Mouse (Mus musculus) forebrain, embryonic 11.5 days (tissue): ENCODE measurements at regions not wholly inside any gene's neighbourhood (a gene's known extent, or its start where the extent isn't known, plus 50 kb on each side); places are given as distances from the start of the nearest gene placed in this dataset.

Experiments
- ATAC-seq: fragments of 200-750 bp; cut with Nextera tagmentation; replicated peaks from 2 replicates; pipeline ENCODE4 v1.8.0; 2017; ENCODE audit warnings: moderate TSS enrichment; ENCODE audit not compliant: low FRiP score
- DNase-seq: peaks from one replicate; pipeline ENCODE4 v3.0.0-alpha.2; 2017; ENCODE audit warnings: low spot score
- H3K27ac ChIP-seq: fragments of 300-500 bp; sonication (generic); 2 replicates; pipeline ENCODE4 v1.5.1; 2014; ENCODE audit warnings: low read depth, low read length
- H3K27me3 ChIP-seq: fragments of 300-500 bp; sonication (generic); 2 replicates; pipeline ENCODE4 v1.6.1; 2014; ENCODE audit warnings: mild to moderate bottlenecking, low read length, mixed read lengths; ENCODE audit not compliant: control insufficient read depth, insufficient read depth
- H3K36me3 ChIP-seq: fragments of 300-500 bp; sonication (generic); 2 replicates; pipeline ENCODE4 v1.6.1; 2014; ENCODE audit warnings: mild to moderate bottlenecking, low read length, moderate library complexity, mixed read lengths; ENCODE audit not compliant: control insufficient read depth, insufficient read depth
- H3K4me1 ChIP-seq: fragments of 300-500 bp; sonication (generic); replicated peaks from 2 replicates; pipeline ENCODE4 v1.6.1; 2014; ENCODE audit warnings: low read length, mixed read lengths; ENCODE audit not compliant: control insufficient read depth, insufficient read depth
- H3K4me2 ChIP-seq: fragments of 300-500 bp; sonication (generic); 2 replicates; pipeline ENCODE4 v1.6.1; 2014; ENCODE audit warnings: low read depth, mild to moderate bottlenecking, low read length, moderate library complexity, mixed read lengths; ENCODE audit not compliant: severe bottlenecking
- H3K4me3 ChIP-seq: fragments of 300-500 bp; sonication (generic); 2 replicates; pipeline ENCODE4 v1.5.1; 2014; ENCODE audit warnings: low read depth, low read length
- H3K9ac ChIP-seq: fragments of 300-500 bp; sonication (generic); 2 replicates; pipeline ENCODE4 v1.6.1; 2014; ENCODE audit warnings: low read length
- H3K9me3 ChIP-seq: fragments of 300-500 bp; sonication (generic); 2 replicates; pipeline ENCODE4 v1.6.1; 2016; ENCODE audit warnings: low read length, mixed read lengths; ENCODE audit not compliant: control insufficient read depth
- WGBS: fragments of 180-500 bp; shearing (Covaris S2); extraction: QIAGEN DNeasy Blood & Tissue Kit; methylation state at CpG from one replicate; pipeline ENCODE4 v1.1.7; 2014; 5-methylcytosine and 5-hydroxymethylcytosine counted together

GRCm38 (mm10) chr6:93426141-93426540, 482.8 kb upstream of the Adamts9 start:
- WGBS, result 74% methylated on average over 1 of the region's 1 CpGs
- no peak overlapping the region for H3K27ac ChIP-seq
- H3K4me1 ChIP-seq, result no peaks in the 10 kb centered on the region
- no peak overlapping the region for H3K4me3 ChIP-seq
- no peak for ATAC-seq
- DNase-seq, result no peak
- H3K36me3 ChIP-seq, result no peaks in the 10 kb centered on the region
- no peak overlapping the region for H3K4me2 ChIP-seq
- H3K27me3 ChIP-seq, result no peaks in the 10 kb centered on the region
- H3K9me3 ChIP-seq, result no peaks in the 10 kb centered on the region
- H3K9ac ChIP-seq, result no peak overlapping the region

GRCm38 (mm10) chr6:93422906-93423305, 479.6 kb upstream of the Adamts9 start:
- no peaks in the 10 kb centered on the region for H3K9me3 ChIP-seq
- WGBS, result 57% methylated on average over 3 of the region's 3 CpGs
- no peaks in the 10 kb centered on the region for H3K4me1 ChIP-seq
- H3K9ac ChIP-seq, result no peak overlapping the region
- no peaks in the 10 kb centered on the region for H3K36me3 ChIP-seq
- H3K27me3 ChIP-seq, result no peaks in the 10 kb centered on the region
- ATAC-seq, result no peak
- no peak overlapping the region for H3K4me3 ChIP-seq
- no peak overlapping the region for H3K4me2 ChIP-seq
- no peak for DNase-seq
- H3K27ac ChIP-seq, result no peak overlapping the region

- Histone ChIP-seq H3K9me3 (no peaks in the 10 kb centered on the region), H3K4me2 (no peak overlapping the region), H3K36me3 (no peaks in the 10 kb centered on the region), H3K27ac (no peak overlapping the region), H3K4me1 (no peaks in the 10 kb centered on the region), H3K9ac (no peak overlapping the region), H3K4me3 (no peak overlapping the region), H3K27me3 (no peaks in the 10 kb centered on the region)
- no peak for DNase-seq
- ATAC-seq, result no peak
- WGBS, result 59% methylated on average over 4 of the region's 4 CpGs
These were observed 479.0 kb upstream of the Adamts9 start for GRCm38 (mm10) chr6:93422253-93422652.

- no peak for DNase-seq
- no peaks in the 10 kb centered on the region for H3K4me1 ChIP-seq
- H3K4me2 ChIP-seq, result no peak overlapping the region
- H3K36me3 ChIP-seq, result no peaks in the 10 kb centered on the region
- H3K9me3 ChIP-seq, result no peaks in the 10 kb centered on the region
- whole genome bisulfite sequencing, result 77% methylated on average over 6 of the region's 6 CpGs
- no peaks in the 10 kb centered on the region for H3K27me3 ChIP-seq
- no peak for ATAC-seq
- no peak overlapping the region for H3K27ac ChIP-seq
- H3K4me3 ChIP-seq, result no peak overlapping the region
- no peak overlapping the region for H3K9ac ChIP-seq
These were observed 474.3 kb upstream of the Adamts9 start for GRCm38 (mm10) chr6:93417625-93418024.

- Histone ChIP-seq H3K27me3 (no peaks in the 10 kb centered on the region), H3K9me3 (no peaks in the 10 kb centered on the region), H3K27ac (no peak overlapping the region), H3K9ac (no peak overlapping the region), H3K4me2 (no peak overlapping the region), H3K4me1 (no peaks in the 10 kb centered on the region), H3K36me3 (no peaks in the 10 kb centered on the region), H3K4me3 (no peak overlapping the region)
- DNase-seq (no peak), ATAC-seq (no peak)
- 23% methylated on average over 1 of the region's 1 CpGs for WGBS
These were observed 472.7 kb upstream of the Adamts9 start for GRCm38 (mm10) chr6:93416006-93416405.

- DNase-seq (no peak), ATAC-seq (no peak)
- Histone ChIP-seq H3K4me1 (no peaks in the 10 kb centered on the region), H3K9ac (no peak overlapping the region), H3K27ac (no peak overlapping the region), H3K36me3 (no peaks in the 10 kb centered on the region), H3K27me3 (no peaks in the 10 kb centered on the region), H3K9me3 (no peaks in the 10 kb centered on the region), H3K4me3 (no peak overlapping the region), H3K4me2 (no peak overlapping the region)
- 85% methylated on average over 3 of the region's 3 CpGs for whole genome bisulfite sequencing
These were observed 467.8 kb upstream of the Adamts9 start for GRCm38 (mm10) chr6:93411077-93411452.

GRCm38 (mm10) chr6:93410416-93411076, 467.3 kb upstream of the Adamts9 start:
- H3K9me3 ChIP-seq, result no peaks in the 10 kb centered on the region
- no peaks in the 10 kb centered on the region for H3K36me3 ChIP-seq
- no peak overlapping the region for H3K9ac ChIP-seq
- ATAC-seq, result no peak
- no peak for DNase-seq
- H3K27ac ChIP-seq, result no peak overlapping the region
- H3K4me1 ChIP-seq, result no peaks in the 10 kb centered on the region
- 76% methylated on average over 5 of the region's 5 CpGs for WGBS
- no peak overlapping the region for H3K4me3 ChIP-seq
- no peaks in the 10 kb centered on the region for H3K27me3 ChIP-seq
- no peak overlapping the region for H3K4me2 ChIP-seq

- H3K4me3 ChIP-seq, result no peak overlapping the region
- no peaks in the 10 kb centered on the region for H3K9me3 ChIP-seq
- ATAC-seq, result no peak
- H3K4me2 ChIP-seq, result no peak overlapping the region
- H3K36me3 ChIP-seq, result no peaks in the 10 kb centered on the region
- H3K4me1 ChIP-seq, result 0 out of 2 replicates have a peak, but pooled peaks cover 2% of the 10 kb centered on the region
- H3K9ac ChIP-seq, result no peak overlapping the region
- no peaks in the 10 kb centered on the region for H3K27me3 ChIP-seq
- no peak overlapping the region for H3K27ac ChIP-seq
- no peak for DNase-seq
- WGBS, result 85% methylated on average over 2 of the region's 2 CpGs
These were observed 455.3 kb upstream of the Adamts9 start for GRCm38 (mm10) chr6:93398551-93398950.

- WGBS, result 36% methylated on average over 5 of the region's 5 CpGs
- H3K4me2 ChIP-seq, result no peak overlapping the region
- H3K4me3 ChIP-seq, result no peak overlapping the region
- ATAC-seq (no peak), DNase-seq (no peak)
- no peak overlapping the region for H3K27ac ChIP-seq
- 0 out of 2 replicates have a peak, but pooled peaks cover 2% of the 10 kb centered on the region for H3K4me1 ChIP-seq
- no peaks in the 10 kb centered on the region for H3K27me3 ChIP-seq
- no peaks in the 10 kb centered on the region for H3K36me3 ChIP-seq
- no peaks in the 10 kb centered on the region for H3K9me3 ChIP-seq
- no peak overlapping the region for H3K9ac ChIP-seq
These were observed 453.8 kb upstream of the Adamts9 start for GRCm38 (mm10) chr6:93397074-93397473.
